Mouse (Mus musculus) bone marrow macrophage, adult 2 months (primary cell): ENCODE results near the gene Ssxb8. TPM values are rescaled to one million over a fixed set of nuclear protein-coding genes. Genes with fewer than 3 reads are reported as not detected.
"Not testable (repeated sequence)": the region's sequence is repeated elsewhere in the genome, so short reads cannot be mapped to it uniquely, and the experiment has no call there.

Experiments used
- H3K27ac ChIP-seq: 2 replicates; pipeline ENCODE4 v1.5.1; 2012; ENCODE audit warnings: low read depth, low read length; ENCODE audit not compliant: insufficient read depth
- H3K4me1 ChIP-seq: 2 replicates; pipeline ENCODE4 v1.6.1; 2012; ENCODE audit warnings: low read length; ENCODE audit not compliant: control insufficient read depth, insufficient read depth
- H3K4me3 ChIP-seq: 2 replicates; pipeline ENCODE4 v1.5.1; 2012; ENCODE audit warnings: mild to moderate bottlenecking, low read length, moderate library complexity; ENCODE audit not compliant: insufficient read depth
- CTCF ChIP-seq: IDR thresholded peaks from 2 replicates; pipeline ENCODE4 v1.5.1; 2012; ENCODE audit warnings: low read depth, mild to moderate bottlenecking, low read length, moderate library complexity
- POLR2A ChIP-seq: IDR thresholded peaks from 2 replicates; pipeline ENCODE4 v1.6.1; 2012; ENCODE audit warnings: mild to moderate bottlenecking, low read depth, low read length, borderline replicate concordance
- polyA plus RNA-seq: library from polyadenylated mRNA; stranded (reverse); fragments of >200 nt; gene quantifications from 2 replicates; pipeline ENCODE4 v1.2.4, GENCODE M21; 2012; ENCODE audit not compliant: missing spikeins, insufficient read depth, insufficient read length

Gene Ssxb8
- not detected in 2 replicates for polyA plus RNA-seq

GRCm38 (mm10) chrX:8690744-8691143 is at the start of gene Ssxb8:
Gene Ssxb8 (minus strand): TSS chrX:8690844.
- H3K4me1 ChIP-seq, H3K27ac ChIP-seq: not testable (repeated sequence)

GRCm38 (mm10) chrX:8732907-8733306 is 42.3 kb upstream of the Ssxb8 start:
- no peaks in the 10 kb centered on the region for H3K4me1 ChIP-seq
- H3K4me3 ChIP-seq, result no peak overlapping the region
- TF ChIP-seq POLR2A, result no peak
- TF ChIP-seq CTCF, result no peak
- no peak overlapping the region for H3K27ac ChIP-seq

More at GRCm38 (mm10) chrX:8690744-8691143, at the start of gene Ssxb8:
- H3K4me3 ChIP-seq, result not testable (repeated sequence)

- no peak overlapping the region for H3K27ac ChIP-seq
- H3K4me3 ChIP-seq, result no peak overlapping the region
- no peaks in the 10 kb centered on the region for H3K4me1 ChIP-seq
- TF ChIP-seq CTCF (no peak), POLR2A (no peak)
These were observed 27.6 kb downstream of the Ssxb8 start for GRCm38 (mm10) chrX:8663085-8663484.

Other genes with a start within 250 kb of the Ssxb8 start
- not detected in 2 replicates for gene Ssxb2, start 229.1 kb downstream of the Ssxb8 start, polyA plus RNA-seq
- not detected in 2 replicates for gene Gm14459, start 165.9 kb downstream of the Ssxb8 start, polyA plus RNA-seq
- not detected in 2 replicates for gene Ssxb6, start 142.6 kb downstream of the Ssxb8 start, polyA plus RNA-seq
- gene Ssxb3, start 99.0 kb downstream of the Ssxb8 start, polyA plus RNA-seq, result not detected in 2 replicates
- not detected in 2 replicates for gene Ssx9, start 57.6 kb upstream of the Ssxb8 start, polyA plus RNA-seq
- gene Ssxb5, start 112.8 kb upstream of the Ssxb8 start, polyA plus RNA-seq, result not detected in 2 replicates
- gene Gm6592, start 153.2 kb upstream of the Ssxb8 start, polyA plus RNA-seq, result not detected in 2 replicates
- gene Gm5751, start 183.4 kb upstream of the Ssxb8 start, polyA plus RNA-seq, result not detected in 2 replicates
- 1.3 and 2.7 TPM in 2 replicates for gene B630019K06Rik, start 201.5 kb upstream of the Ssxb8 start, polyA plus RNA-seq